Mouse (Mus musculus) liver, embryonic 14.5 days (tissue): ENCODE measurements around the gene Eif2ak1. TPM values are rescaled to one million over a fixed set of nuclear protein-coding genes. Genes with fewer than 3 reads are reported as not detected.
A peak's percentile ranks its signal among the peaks of the same experiment; 100 is the strongest.
"Not testable (repeated sequence)": the region's sequence is repeated elsewhere in the genome, so short reads cannot be mapped to it uniquely, and the experiment has no call there.

Experiments
- ATAC-seq: fragments of 200-750 bp; cut with Nextera tagmentation; 2 replicates; pipeline ENCODE4 v1.8.0; 2017; ENCODE audit warnings: moderate number of reproducible peaks, mild to moderate bottlenecking, moderate library complexity; ENCODE audit not compliant: insufficient read depth
- DNase-seq, 3 experiments: peaks; one replicate each; pipeline ENCODE4 v3.0.0-alpha.2; 2012 to 2013; ENCODE audit warnings: low read depth in 3 of 3, low spot score in 3 of 3
- H3K27ac ChIP-seq: fragments of 300-500 bp; sonication (generic); 2 replicates; pipeline ENCODE4 v1.5.1; 2014; ENCODE audit warnings: moderate library complexity, mild to moderate bottlenecking, control low read depth, inconsistent platforms
- H3K27me3 ChIP-seq: fragments of 300-500 bp; sonication (generic); 2 replicates; pipeline ENCODE4 v1.6.1; 2014; ENCODE audit warnings: mild to moderate bottlenecking, low read length, moderate library complexity; ENCODE audit not compliant: control insufficient read depth, insufficient read depth
- H3K36me3 ChIP-seq: fragments of 300-500 bp; sonication (generic); replicated peaks from 2 replicates; pipeline ENCODE4 v1.6.1; 2014; ENCODE audit warnings: low read depth; ENCODE audit not compliant: control insufficient read depth, insufficient read depth
- H3K4me1 ChIP-seq, 2 experiments: fragments of 200-500 bp in 1 of 2; fragments of 300-500 bp in 1 of 2; sonication (generic) in 1 of 2; replicated peaks; 2 replicates each; pipeline ENCODE4 v1.6.1; 2012 to 2014; ENCODE audit warnings: antibody characterized with exemption in 1 of 2, inconsistent platforms in 1 of 2, low read length in 1 of 2; ENCODE audit not compliant: control insufficient read depth in 2 of 2, insufficient read depth in 2 of 2
- H3K4me2 ChIP-seq: fragments of 300-500 bp; sonication (generic); 2 replicates; pipeline ENCODE4 v1.6.1; 2014; ENCODE audit warnings: low read depth, mild to moderate bottlenecking, control low read depth, moderate library complexity
- H3K4me3 ChIP-seq, 2 experiments: fragments of 200-500 bp in 1 of 2; fragments of 300-500 bp in 1 of 2; sonication (generic) in 1 of 2; 2 replicates each; pipeline ENCODE4 v1.5.1; 2012 to 2014; ENCODE audit warnings: low read depth in 2 of 2, low read length in 2 of 2, mild to moderate bottlenecking in 2 of 2, control low read depth in 1 of 2, inconsistent platforms in 1 of 2, moderate library complexity in 1 of 2; ENCODE audit not compliant: insufficient read depth in 1 of 2
- H3K9ac ChIP-seq: fragments of 300-500 bp; sonication (generic); replicated peaks from 2 replicates; pipeline ENCODE4 v1.6.1; 2014; ENCODE audit warnings: mild to moderate bottlenecking, control low read depth, moderate library complexity
- H3K9me3 ChIP-seq: fragments of 300-500 bp; sonication (generic); 2 replicates; pipeline ENCODE4 v1.6.1; 2016; ENCODE audit warnings: low read length, mixed read lengths; ENCODE audit not compliant: control insufficient read depth
- CTCF ChIP-seq: IDR thresholded peaks from 2 replicates; pipeline ENCODE4 v1.5.1; 2016; ENCODE audit warnings: antibody characterized with exemption, low read depth, control low read depth
- EP300 ChIP-seq: IDR thresholded peaks from 2 replicates; pipeline ENCODE4 v1.6.1; 2016; ENCODE audit warnings: antibody characterized with exemption, low read depth
- WGBS: fragments of 180-500 bp; shearing (Covaris S2); extraction: QIAGEN DNeasy Blood & Tissue Kit; methylation state at CpG from one replicate; pipeline ENCODE4 v1.1.7; 2014; ENCODE audit not compliant: insufficient replicate concordance; 5-methylcytosine and 5-hydroxymethylcytosine counted together
- polyA plus RNA-seq, 2 experiments: library from polyadenylated mRNA; depleted of rRNA in 1 of 2; stranded (reverse) in 1 of 2; unstranded in 1 of 2; fragments of >200 nt; fragmentation: Nextera tagmentation in 1 of 2; extraction: Ambion mirVana in 1 of 2; gene quantifications; 2 replicates each; pipeline versions ENCODE4 v1.2.1 to v1.2.3; 2012 to 2014

The Eif2ak1 gene
- polyA plus RNA-seq (2012; rRNA removed) = 39.8 and 44.3 TPM in 2 replicates
- 108 and 112 TPM in 2 replicates for polyA plus RNA-seq (2014; fragmentation: Nextera tagmentation; extraction: Ambion mirVana)

GRCm38 (mm10) chr5:143817116-143817930 is at the start of gene Eif2ak1:
Eif2ak1 (plus strand) TSS chr5:143817788.
- Histone ChIP-seq H3K9me3 (no peaks in the 10 kb centered on the region), H3K27ac (peak within 1 kb of the TSS; percentile 96), H3K4me3 (peak within 1 kb of the TSS; percentile 65 to 88), H3K27me3 (no peaks in the 10 kb centered on the region), H3K9ac (peak within 1 kb of the TSS; percentile 90), H3K36me3 (peaks cover 14% of the 10 kb centered on the region), H3K4me1 (peaks cover 18 to 31% of the 10 kb centered on the region in 2 experiments), H3K4me2 (peak within 1 kb of the TSS; percentile 93)
- under 1% methylated on average over 37 of the region's 37 CpGs for WGBS
- ATAC-seq = peak; percentile 89
- TF ChIP-seq CTCF = peak; percentile 76
- TF ChIP-seq EP300 = 0 out of 2 replicates have a peak, but pooled peaks have one; percentile 13
- DNase-seq = peak; percentile 95 to 96 (median 96)

- H3K27me3 ChIP-seq = no peaks in the 10 kb centered on the region
- H3K4me3 ChIP-seq = no peak overlapping the region
- no peaks in the 10 kb centered on the region for H3K36me3 ChIP-seq
- no peaks in the 10 kb centered on the region for H3K9me3 ChIP-seq
- H3K27ac ChIP-seq = no peak overlapping the region
- no peak overlapping the region for H3K4me2 ChIP-seq
- no peak for ATAC-seq
- 67% methylated on average over 7 of the region's 8 CpGs for WGBS
- TF ChIP-seq CTCF (no peak), EP300 (no peak)
- H3K9ac ChIP-seq = no peak overlapping the region
- H3K4me1 ChIP-seq = no peaks in the 10 kb centered on the region
- no peak for DNase-seq
These were observed 35.6 kb upstream of the Eif2ak1 start for GRCm38 (mm10) chr5:143781951-143782350.

- no peaks in the 10 kb centered on the region for H3K4me1 ChIP-seq
- H3K36me3 ChIP-seq = no peaks in the 10 kb centered on the region
- no peak for DNase-seq
- H3K9ac ChIP-seq = no peak overlapping the region
- H3K4me2 ChIP-seq = no peak overlapping the region
- TF ChIP-seq CTCF (no peak), EP300 (no peak)
- no peak overlapping the region for H3K4me3 ChIP-seq
- H3K27me3 ChIP-seq = no peaks in the 10 kb centered on the region
- no peak for ATAC-seq
- H3K9me3 ChIP-seq = no peaks in the 10 kb centered on the region
- no peak overlapping the region for H3K27ac ChIP-seq
- 54% methylated on average over 6 of the region's 6 CpGs for WGBS
These were observed 32.2 kb upstream of the Eif2ak1 start for GRCm38 (mm10) chr5:143785391-143785790.

GRCm38 (mm10) chr5:143801216-143801615 is 16.4 kb upstream of the Eif2ak1 start:
- H3K4me3 ChIP-seq, H3K4me1 ChIP-seq, H3K4me2 ChIP-seq, H3K9me3 ChIP-seq, ATAC-seq, H3K27me3 ChIP-seq, H3K36me3 ChIP-seq, H3K9ac ChIP-seq, DNase-seq, H3K27ac ChIP-seq: not testable (repeated sequence)
- WGBS = 58% methylated on average over 6 of the region's 6 CpGs

- Histone ChIP-seq H3K27ac (no peak overlapping the region), H3K9me3 (no peaks in the 10 kb centered on the region), H3K27me3 (no peaks in the 10 kb centered on the region), H3K36me3 (no peaks in the 10 kb centered on the region), H3K9ac (no peak overlapping the region), H3K4me3 (no peak overlapping the region), H3K4me1 (no peaks in the 10 kb centered on the region), H3K4me2 (no peak overlapping the region)
- ATAC-seq (no peak), DNase-seq (no peak)
- TF ChIP-seq CTCF (no peak), EP300 (no peak)
- WGBS = 77% methylated on average over 18 of the region's 18 CpGs
These were observed 13.4 kb upstream of the Eif2ak1 start for GRCm38 (mm10) chr5:143804056-143804765.
